Mouse (Mus musculus) stomach, embryonic 15.5 days (tissue): ENCODE data around the gene Smap1. TPM values are rescaled to one million over a fixed set of nuclear protein-coding genes. Genes with fewer than 3 reads are reported as not detected.

ENCODE experiments used
- ATAC-seq: fragments of 200-750 bp; cut with Nextera tagmentation; 2 replicates; pipeline ENCODE4 v1.8.0; 2017; ENCODE audit warnings: low read depth, moderate number of reproducible peaks, moderate TSS enrichment; ENCODE audit not compliant: insufficient read depth, low FRiP score
- H3K27ac ChIP-seq: fragments of 300-500 bp; sonication (generic); 2 replicates; pipeline ENCODE4 v1.5.1; 2015; ENCODE audit warnings: mild to moderate bottlenecking, inconsistent platforms
- H3K27me3 ChIP-seq: fragments of 300-500 bp; sonication (generic); replicated peaks from 2 replicates; pipeline ENCODE4 v1.6.1; 2015; ENCODE audit warnings: inconsistent platforms
- H3K36me3 ChIP-seq: fragments of 300-500 bp; sonication (generic); 2 replicates; pipeline ENCODE4 v1.6.1; 2015; ENCODE audit warnings: inconsistent platforms
- H3K4me1 ChIP-seq: fragments of 300-500 bp; sonication (generic); 2 replicates; pipeline ENCODE4 v1.6.1; 2015; ENCODE audit warnings: inconsistent platforms
- H3K4me2 ChIP-seq: fragments of 300-500 bp; sonication (generic); 2 replicates; pipeline ENCODE4 v1.6.1; 2015; ENCODE audit warnings: mild to moderate bottlenecking, inconsistent platforms
- H3K4me3 ChIP-seq: fragments of 300-500 bp; sonication (generic); replicated peaks from 2 replicates; pipeline ENCODE4 v1.5.1; 2015; ENCODE audit warnings: inconsistent platforms
- H3K9ac ChIP-seq: fragments of 300-500 bp; sonication (generic); 2 replicates; pipeline ENCODE4 v1.6.1; 2015; ENCODE audit warnings: inconsistent platforms
- H3K9me3 ChIP-seq: fragments of 300-500 bp; sonication (generic); 2 replicates; pipeline ENCODE4 v1.6.1; 2016; ENCODE audit warnings: inconsistent platforms
- whole genome bisulfite sequencing: fragments of 180-500 bp; shearing (Covaris S2); methylation state at CpG from one replicate; pipeline ENCODE4 v1.1.7; 2015; 5-methylcytosine and 5-hydroxymethylcytosine counted together
- polyA plus RNA-seq: library from polyadenylated mRNA; unstranded; fragments of >200 nt; fragmentation: Nextera tagmentation; extraction: Ambion mirVana; gene quantifications from 2 replicates; pipeline ENCODE4 v1.2.1, GENCODE M21; 2015

The Smap1 gene
- polyA plus RNA-seq, 1 experiment from 2014 or later: 48.8 TPM

DNA sequence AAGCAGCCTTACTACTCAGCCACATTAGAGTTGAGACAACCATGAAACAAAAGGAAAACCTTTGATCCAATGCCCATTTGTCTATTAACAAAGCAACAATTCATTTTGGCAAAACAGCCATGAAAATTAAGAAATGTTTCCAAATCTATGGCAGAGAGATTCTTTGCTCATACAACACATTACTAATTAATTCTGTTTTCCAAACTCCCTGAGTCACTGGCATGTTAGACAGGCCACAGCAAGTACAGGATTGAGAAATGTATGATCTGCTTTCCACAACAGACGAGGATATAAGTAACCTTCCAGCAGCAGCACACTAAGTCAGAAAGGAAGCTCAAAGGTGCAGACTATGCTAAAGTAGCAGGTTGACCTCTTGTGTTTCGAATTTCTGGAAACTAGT, 9.1 kb downstream of the Smap1 start:
- Histone ChIP-seq H3K27ac (no peak overlapping the region), H3K9me3 (no peaks in the 10 kb centered on the region), H3K9ac (no peak overlapping the region), H3K4me2 (no peak overlapping the region), H3K4me1 (no peaks in the 10 kb centered on the region), H3K36me3 (no peaks in the 10 kb centered on the region), H3K27me3 (no peaks in the 10 kb centered on the region), H3K4me3 (no peak overlapping the region)
- 70% methylated on average over 2 of the region's 2 CpGs for WGBS
- ATAC-seq: no peak

GRCm38 (mm10) chr1:23906082-23906481, 16.0 kb downstream of the Smap1 start:
- Histone ChIP-seq H3K27ac (no peak overlapping the region), H3K4me3 (no peak overlapping the region), H3K27me3 (no peaks in the 10 kb centered on the region), H3K9me3 (no peaks in the 10 kb centered on the region), H3K9ac (no peak overlapping the region), H3K4me2 (no peak overlapping the region), H3K4me1 (no peaks in the 10 kb centered on the region), H3K36me3 (no peaks in the 10 kb centered on the region)
- ATAC-seq: no peak

DNA sequence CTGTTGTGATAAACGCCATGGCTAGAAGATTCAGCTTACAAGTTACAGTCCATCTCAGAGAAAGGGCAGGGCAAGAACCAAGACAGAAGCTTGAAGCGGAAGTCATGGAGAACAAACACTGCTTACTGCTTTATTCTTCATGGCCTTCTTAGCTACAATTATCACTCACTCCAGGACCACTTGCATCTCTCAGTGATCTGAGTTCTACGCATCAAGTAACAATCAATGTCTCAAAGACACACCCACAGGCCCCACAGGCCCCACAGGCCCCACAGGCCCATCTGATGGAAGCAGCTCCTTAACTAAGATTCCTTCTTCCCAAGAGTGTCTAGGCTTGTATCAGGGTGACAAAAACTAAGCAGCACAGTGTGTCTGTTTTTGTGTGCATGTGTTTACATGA, 18.8 kb downstream of the Smap1 start:
- no peaks in the 10 kb centered on the region for H3K9me3 ChIP-seq
- H3K4me2 ChIP-seq: no peak overlapping the region
- H3K27ac ChIP-seq: no peak overlapping the region
- no peak overlapping the region for H3K9ac ChIP-seq
- H3K4me1 ChIP-seq: no peaks in the 10 kb centered on the region
- H3K4me3 ChIP-seq: no peak overlapping the region
- H3K36me3 ChIP-seq: no peaks in the 10 kb centered on the region
- 90% methylated on average over 3 of the region's 3 CpGs for WGBS
- no peaks in the 10 kb centered on the region for H3K27me3 ChIP-seq
- ATAC-seq: no peak

DNA sequence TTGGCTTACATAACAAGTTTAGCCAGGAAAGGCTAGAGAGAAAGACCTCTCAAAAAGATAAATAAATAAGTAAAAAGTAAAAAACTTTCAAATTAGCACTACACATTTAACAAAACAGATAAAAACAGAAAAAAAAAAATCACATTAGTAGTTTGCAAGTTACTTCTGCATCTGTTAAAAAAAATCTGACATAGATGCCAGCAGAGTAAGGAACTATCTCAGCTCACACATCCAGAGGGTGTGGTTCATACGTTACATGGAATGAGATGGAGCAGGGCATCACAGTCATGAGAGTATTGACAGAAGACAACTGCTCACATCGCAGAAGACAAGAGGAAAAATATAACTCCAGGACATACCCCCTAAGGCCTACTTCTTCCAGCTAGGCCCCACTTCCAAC, 19.4 kb downstream of the Smap1 start:
- no peaks in the 10 kb centered on the region for H3K9me3 ChIP-seq
- H3K4me1 ChIP-seq: no peaks in the 10 kb centered on the region
- no peak overlapping the region for H3K27ac ChIP-seq
- no peak overlapping the region for H3K4me3 ChIP-seq
- H3K4me2 ChIP-seq: no peak overlapping the region
- WGBS: 87% methylated on average over 2 of the region's 2 CpGs
- H3K9ac ChIP-seq: no peak overlapping the region
- H3K36me3 ChIP-seq: no peaks in the 10 kb centered on the region
- no peaks in the 10 kb centered on the region for H3K27me3 ChIP-seq
- ATAC-seq: no peak

- no peaks in the 10 kb centered on the region for H3K9me3 ChIP-seq
- no peaks in the 10 kb centered on the region for H3K36me3 ChIP-seq
- H3K9ac ChIP-seq: no peak overlapping the region
- H3K4me1 ChIP-seq: no peaks in the 10 kb centered on the region
- H3K4me2 ChIP-seq: no peak overlapping the region
- WGBS: 77% methylated on average over 5 of the region's 5 CpGs
- no peak overlapping the region for H3K4me3 ChIP-seq
- H3K27me3 ChIP-seq: no peaks in the 10 kb centered on the region
- no peak overlapping the region for H3K27ac ChIP-seq
- peak; percentile 47; the same call in 1 of the 2 replicates for ATAC-seq
Measured at GRCm38 (mm10) chr1:23899647-23900020, 22.5 kb downstream of the Smap1 start.

- Histone ChIP-seq H3K9me3 (no peaks in the 10 kb centered on the region), H3K9ac (no peak overlapping the region), H3K4me2 (no peak overlapping the region), H3K27ac (no peak overlapping the region), H3K4me1 (no peaks in the 10 kb centered on the region), H3K4me3 (no peak overlapping the region), H3K36me3 (no peaks in the 10 kb centered on the region), H3K27me3 (no peaks in the 10 kb centered on the region)
- 75% methylated on average over 3 of the region's 3 CpGs for WGBS
- no peak for ATAC-seq
Measured at GRCm38 (mm10) chr1:23899020-23899646, 23.0 kb downstream of the Smap1 start.

DNA sequence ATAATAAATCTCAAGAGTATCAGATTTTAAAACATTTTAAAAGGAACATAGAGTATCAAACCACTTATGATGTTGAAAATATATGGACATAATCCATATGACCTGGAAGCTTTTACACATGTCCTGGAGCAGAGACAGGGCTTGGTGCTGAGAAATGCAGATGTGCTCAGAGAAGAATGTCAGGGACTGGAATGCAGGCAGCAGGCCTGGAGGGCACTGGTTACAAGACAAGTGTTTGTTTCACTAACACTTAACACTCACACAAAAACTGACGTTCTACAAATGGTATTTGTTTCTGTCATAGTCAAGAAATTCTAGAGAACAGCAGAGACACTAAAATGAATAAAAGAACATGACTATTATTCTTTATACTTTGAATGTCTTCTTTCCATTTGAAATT, 30.0 kb downstream of the Smap1 start:
- Histone ChIP-seq H3K4me3 (no peak overlapping the region), H3K27ac (no peak overlapping the region), H3K9me3 (no peaks in the 10 kb centered on the region), H3K36me3 (no peaks in the 10 kb centered on the region), H3K4me1 (no peaks in the 10 kb centered on the region), H3K27me3 (no peaks in the 10 kb centered on the region), H3K4me2 (no peak overlapping the region), H3K9ac (no peak overlapping the region)
- 25% methylated on average over 1 of the region's 1 CpGs for WGBS
- no peak for ATAC-seq

DNA sequence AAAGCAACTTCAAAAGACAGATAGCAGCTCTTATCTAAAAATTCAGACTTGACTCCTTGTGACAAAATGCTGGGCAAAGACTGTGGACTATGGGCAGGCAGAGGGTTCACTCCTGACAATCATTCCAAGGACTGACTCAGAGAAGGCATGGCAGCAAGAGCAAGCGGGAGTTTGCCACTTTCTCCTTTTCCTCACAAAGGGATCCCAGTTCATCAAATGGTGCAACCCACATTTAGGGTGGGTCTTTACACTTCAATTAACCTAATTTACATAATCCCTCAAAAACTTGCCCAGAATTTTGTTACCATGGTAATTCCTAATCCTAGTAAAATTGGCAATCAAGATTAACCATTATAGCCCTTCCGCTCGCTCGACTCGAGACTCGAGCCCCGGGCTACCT, 37.2 kb downstream of the Smap1 start:
- H3K4me2 ChIP-seq: no peak overlapping the region
- WGBS: 97% methylated on average over 7 of the region's 7 CpGs
- no peak overlapping the region for H3K9ac ChIP-seq
- no peaks in the 10 kb centered on the region for H3K4me1 ChIP-seq
- no peak for ATAC-seq
- no peaks in the 10 kb centered on the region for H3K27me3 ChIP-seq
- no peaks in the 10 kb centered on the region for H3K9me3 ChIP-seq
- H3K36me3 ChIP-seq: no peaks in the 10 kb centered on the region
- H3K4me3 ChIP-seq: no peak overlapping the region
- no peak overlapping the region for H3K27ac ChIP-seq

DNA sequence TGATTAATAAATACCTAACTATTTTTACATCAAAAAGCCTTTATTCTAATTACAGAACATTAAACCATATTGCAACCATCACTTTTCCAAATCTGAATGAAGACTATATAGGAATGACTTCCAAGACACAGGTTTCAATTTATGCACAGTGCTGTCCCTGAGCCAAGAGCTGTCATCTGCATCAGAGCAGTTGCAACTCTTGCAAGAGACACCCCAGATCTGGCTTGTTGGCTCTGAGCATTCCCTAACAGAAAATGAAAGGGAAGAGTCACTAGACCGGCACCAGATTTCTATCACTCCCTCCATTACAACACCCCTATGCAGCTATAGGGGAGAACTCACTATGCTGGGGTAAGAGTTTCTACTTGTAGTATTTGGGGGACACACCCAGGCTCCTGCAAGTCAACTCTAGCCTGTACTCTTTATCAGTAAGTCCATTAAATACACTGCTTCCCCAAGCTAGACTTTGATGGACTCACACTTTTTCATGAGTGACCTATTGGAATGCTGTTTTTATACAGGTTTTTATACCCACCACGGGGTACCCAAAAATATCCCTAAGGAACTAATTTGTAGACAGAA, 37.9 kb downstream of the Smap1 start:
- Histone ChIP-seq H3K27me3 (no peaks in the 10 kb centered on the region), H3K9ac (no peak overlapping the region), H3K9me3 (no peaks in the 10 kb centered on the region), H3K4me2 (no peak overlapping the region), H3K36me3 (no peaks in the 10 kb centered on the region), H3K4me3 (no peak overlapping the region), H3K4me1 (no peaks in the 10 kb centered on the region), H3K27ac (no peak overlapping the region)
- 78% methylated on average over 2 of the region's 2 CpGs for WGBS
- ATAC-seq: no peak

- Histone ChIP-seq H3K4me3 (no peak overlapping the region), H3K27me3 (no peaks in the 10 kb centered on the region), H3K4me1 (no peaks in the 10 kb centered on the region), H3K27ac (no peak overlapping the region), H3K9ac (no peak overlapping the region), H3K36me3 (no peaks in the 10 kb centered on the region), H3K9me3 (no peaks in the 10 kb centered on the region), H3K4me2 (no peak overlapping the region)
- 88% methylated on average over 1 of the region's 1 CpGs for WGBS
- no peak for ATAC-seq
Measured at GRCm38 (mm10) chr1:23882681-23883080, 39.4 kb downstream of the Smap1 start.

GRCm38 (mm10) chr1:23872194-23872593, 49.9 kb downstream of the Smap1 start:
- no peak overlapping the region for H3K27ac ChIP-seq
- no peaks in the 10 kb centered on the region for H3K36me3 ChIP-seq
- no peaks in the 10 kb centered on the region for H3K4me1 ChIP-seq
- no peaks in the 10 kb centered on the region for H3K9me3 ChIP-seq
- ATAC-seq: no peak
- no peaks in the 10 kb centered on the region for H3K27me3 ChIP-seq
- 100% methylated on average over 1 of the region's 1 CpGs for WGBS
- H3K4me3 ChIP-seq: no peak overlapping the region
- no peak overlapping the region for H3K9ac ChIP-seq
- no peak overlapping the region for H3K4me2 ChIP-seq

DNA sequence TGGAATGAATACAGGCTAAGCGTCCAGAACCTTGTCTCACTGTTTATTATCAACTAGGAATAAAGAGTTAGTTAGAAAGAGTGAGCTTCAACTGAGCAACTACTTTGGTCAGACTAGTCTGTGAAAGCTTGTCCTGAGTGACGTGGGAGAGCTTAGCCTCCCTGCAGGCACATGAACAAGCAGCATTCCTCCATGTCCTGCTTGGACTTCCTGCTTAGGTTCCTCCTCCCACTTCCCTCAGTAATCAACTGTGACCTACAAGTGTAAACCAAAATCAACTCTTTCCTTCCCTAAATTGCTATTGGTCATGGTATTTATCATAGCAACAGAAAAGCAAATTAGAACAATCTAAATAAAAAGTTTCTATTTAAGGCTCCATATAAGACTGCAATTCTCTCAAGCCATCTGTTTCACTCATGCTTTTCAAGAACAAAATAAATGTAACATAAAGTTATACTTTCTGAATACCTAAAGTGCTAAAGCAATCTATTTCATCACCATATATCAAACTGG, 54.7 kb downstream of the Smap1 start:
- Histone ChIP-seq H3K4me2 (no peak overlapping the region), H3K9ac (no peak overlapping the region), H3K4me3 (no peak overlapping the region), H3K36me3 (0 out of 2 replicates have a peak, but pooled peaks cover 5% of the 10 kb centered on the region), H3K9me3 (no peaks in the 10 kb centered on the region), H3K27ac (no peak overlapping the region), H3K27me3 (no peaks in the 10 kb centered on the region), H3K4me1 (no peaks in the 10 kb centered on the region)
- ATAC-seq: no peak
- WGBS: 62% methylated on average over 2 of the region's 2 CpGs

GRCm38 (mm10) chr1:23865566-23865965, 56.6 kb downstream of the Smap1 start:
- Histone ChIP-seq H3K27me3 (no peaks in the 10 kb centered on the region), H3K9ac (no peak overlapping the region), H3K4me1 (no peaks in the 10 kb centered on the region), H3K27ac (no peak overlapping the region), H3K36me3 (0 out of 2 replicates have a peak, but pooled peaks cover 5% of the 10 kb centered on the region), H3K4me2 (no peak overlapping the region), H3K9me3 (no peaks in the 10 kb centered on the region), H3K4me3 (no peak overlapping the region)
- no peak for ATAC-seq
- 91% methylated on average over 7 of the region's 7 CpGs for WGBS
